ENCODE assay signal across 8 mouse cellular contexts in the genomic region with DNA sequence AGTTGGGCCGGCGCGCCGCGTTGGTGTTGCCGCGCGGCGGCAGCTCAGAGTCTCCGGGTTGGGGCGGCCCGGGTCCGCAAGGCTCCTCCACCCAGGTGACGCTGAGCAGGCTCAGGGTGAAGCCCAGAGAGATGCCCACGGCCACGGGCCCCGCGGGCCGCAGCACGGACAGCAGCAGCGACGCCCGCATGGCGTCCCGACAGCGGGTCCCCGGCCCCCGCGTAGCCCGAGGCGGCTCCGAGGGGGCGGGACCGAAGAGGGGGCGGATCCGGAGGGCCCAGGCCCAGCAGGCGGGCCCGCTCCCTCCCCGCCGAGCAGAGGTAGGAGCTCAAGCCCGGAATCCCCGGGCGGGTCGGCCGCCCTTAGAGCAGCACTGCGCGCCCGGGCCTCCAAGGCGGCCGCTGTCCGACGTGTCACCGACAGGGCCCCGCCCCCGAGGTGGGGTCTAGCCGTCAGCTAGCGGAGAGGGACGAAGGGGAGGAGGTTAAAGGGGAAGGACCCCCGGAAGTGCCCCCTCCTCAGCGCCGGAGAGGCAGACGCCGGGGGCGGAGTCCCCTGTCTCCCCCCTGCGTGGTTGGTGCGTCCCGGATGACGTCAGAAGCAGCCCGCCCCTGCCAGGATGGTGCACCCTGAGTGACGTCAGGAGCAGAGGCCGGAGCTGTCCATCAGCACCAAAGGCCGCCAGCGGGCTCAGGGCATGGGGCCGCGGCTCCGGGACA. TPM values are rescaled to one million over a fixed set of nuclear protein-coding genes. Genes with fewer than 3 reads are reported as not detected.
DNase-seq lines count a peak whose midpoint lies in the region; ATAC-seq and TF ChIP-seq lines count a peak whose summit lies in the region.

Gene Chpf (minus strand): TSS at position 392 of the 719 bp plus-strand sequence.
Gene Tmem198 (plus strand): TSS at position 617 of the 719 bp plus-strand sequence.

- no peak within 1 kb of the TSS for H3K27ac ChIP-seq in ES-E14 (ENCODE audit: insufficient read depth, low read depth, low read length, poor library complexity, severe bottlenecking)
- peak within 1 kb of the TSS; percentile 80 for H3K27ac ChIP-seq in forebrain, embryonic 14.5 days (ENCODE audit: low read depth, low read length)
- peak within 1 kb of the TSS; percentile 24; the same call in 1 of the 2 replicates for H3K27ac ChIP-seq in liver, embryonic 16.5 days (ENCODE audit: low read length)
- H3K27ac ChIP-seq in neural tube, embryonic 13.5 days (replicated peaks): peak within 1 kb of the TSS; percentile 86

- in situ Hi-C loops in ES-E14 (cut with MboI; ENCODE audit: low sequenced_read_pairs in 2 of 2, unreplicated experiment in 2 of 2): no loop called here

- WGBS in forebrain, embryonic 14.5 days: under 1% methylated on average over 71 of the region's 76 CpGs
- under 1% methylated on average over 71 of the region's 76 CpGs for WGBS in large intestine, adult 2 months
- WGBS in liver, embryonic 16.5 days (ENCODE audit: insufficient replicate concordance): under 1% methylated on average over 71 of the region's 76 CpGs
- WGBS in neural tube, embryonic 13.5 days: under 1% methylated on average over 60 of the region's 76 CpGs

- peaks cover 24% of the 10 kb centered on the region for H3K36me3 ChIP-seq in ES-E14 (ENCODE audit: control insufficient read depth, insufficient read depth, low read length, poor library complexity, severe bottlenecking)
- peaks cover 47% of the 10 kb centered on the region for H3K36me3 ChIP-seq in forebrain, embryonic 14.5 days (ENCODE audit: control insufficient read depth, insufficient read depth, low read length)
- H3K36me3 ChIP-seq in liver, embryonic 16.5 days (ENCODE audit: control insufficient read depth, insufficient read depth): no peaks in the 10 kb centered on the region
- peaks cover 48% of the 10 kb centered on the region for H3K36me3 ChIP-seq in neural tube, embryonic 13.5 days

- H3K4me1 ChIP-seq in ES-E14 (ENCODE audit: control insufficient read depth in 2 of 2, insufficient read depth in 2 of 2, low read length in 2 of 2, poor library complexity in 1 of 2): peaks cover 4 to 8% of the 10 kb centered on the region in 2 experiments; a peak in 2 of 4 replicates
- peaks cover 30% of the 10 kb centered on the region for H3K4me1 ChIP-seq in forebrain, embryonic 14.5 days (ENCODE audit: control insufficient read depth, insufficient read depth, low read length)
- H3K4me1 ChIP-seq in liver, embryonic 16.5 days (ENCODE audit: control insufficient read depth, low read depth, low read length): peaks cover 10% of the 10 kb centered on the region
- H3K4me1 ChIP-seq in neural tube, embryonic 13.5 days (replicated peaks): peaks cover 58% of the 10 kb centered on the region

- H3K4me2 ChIP-seq in forebrain, embryonic 14.5 days (ENCODE audit: low read length): peak within 1 kb of the TSS; percentile 89
- H3K4me2 ChIP-seq in liver, embryonic 16.5 days (ENCODE audit: low read depth, low read length): peak within 1 kb of the TSS; percentile 93
- peak within 1 kb of the TSS; percentile 80 for H3K4me2 ChIP-seq in neural tube, embryonic 13.5 days

- no peaks in the 10 kb centered on the region for H3K9me3 ChIP-seq in ES-E14 (ENCODE audit: control insufficient read depth, insufficient read depth, low read depth, low read length)
- H3K9me3 ChIP-seq in forebrain, embryonic 14.5 days (replicated peaks; ENCODE audit: control insufficient read depth, low read length): no peaks in the 10 kb centered on the region
- H3K9me3 ChIP-seq in liver, embryonic 16.5 days (replicated peaks; ENCODE audit: control insufficient read depth, low read length): no peaks in the 10 kb centered on the region
- no peaks in the 10 kb centered on the region for H3K9me3 ChIP-seq in neural tube, embryonic 13.5 days

- H3K27me3 ChIP-seq in forebrain, embryonic 14.5 days (replicated peaks; ENCODE audit: control insufficient read depth, insufficient read depth, low read length): no peaks in the 10 kb centered on the region; the same call in 1 of the 2 replicates
- peaks cover 72% of the 10 kb centered on the region for H3K27me3 ChIP-seq in liver, embryonic 16.5 days (ENCODE audit: control insufficient read depth, insufficient read depth, low read depth, low read length)
- peaks cover 30% of the 10 kb centered on the region for H3K27me3 ChIP-seq in neural tube, embryonic 13.5 days

- DNase-seq in ES-E14 (ENCODE audit: low read depth, low spot score): peak; percentile 94
- peak; percentile 98 for DNase-seq in cerebellum, adult 11 months
- DNase-seq in forebrain, embryonic 14.5 days (ENCODE audit: low spot score): peak; percentile 98
- peak; percentile 95 to 98 for DNase-seq in heart, postnatal 14 days
- peak; percentile 62 for DNase-seq in large intestine, adult 2 months (ENCODE audit: low read depth, low spot score)
- peak; percentile 89 for DNase-seq in telencephalon, adult 2 months (ENCODE audit: low read depth, low spot score)

- H3K4me3 ChIP-seq in ES-E14 (ENCODE audit: insufficient read depth in 1 of 2, low read depth in 1 of 2, low read length in 2 of 2, poor library complexity in 1 of 2, severe bottlenecking in 1 of 2): peak within 1 kb of the TSS; percentile 63 to 84
- H3K4me3 ChIP-seq in forebrain, embryonic 14.5 days (ENCODE audit: low read depth, low read length): peak within 1 kb of the TSS; percentile 85
- H3K4me3 ChIP-seq in liver, embryonic 16.5 days (ENCODE audit: low read depth, low read length): peak within 1 kb of the TSS; percentile 73
- H3K4me3 ChIP-seq in neural tube, embryonic 13.5 days: peak within 1 kb of the TSS; percentile 93

- ATAC-seq in forebrain, embryonic 14.5 days: peak; percentile 91
- peak; percentile 86 for ATAC-seq in liver, embryonic 16.5 days (ENCODE audit: low read depth)
- peak; percentile 89 for ATAC-seq in neural tube, embryonic 13.5 days (ENCODE audit: low read depth)

- H3K9ac ChIP-seq in ES-E14 (ENCODE audit: insufficient read depth, low read depth, low read length, poor library complexity, severe bottlenecking): peak within 1 kb of the TSS; percentile 83
- peak within 1 kb of the TSS; percentile 86 for H3K9ac ChIP-seq in forebrain, embryonic 14.5 days (ENCODE audit: low read length)
- H3K9ac ChIP-seq in liver, embryonic 16.5 days (ENCODE audit: low read depth, low read length): peak within 1 kb of the TSS; percentile 56
- H3K9ac ChIP-seq in neural tube, embryonic 13.5 days: peak within 1 kb of the TSS; percentile 92

- intact Hi-C loops in heart, postnatal 14 days (cut with DNase I): no loop called here

TF ChIP-seq in ES-E14, 5 proteins besides CTCF, POLR2A, EP300 and RAD21:
- TF ChIP-seq ZNF384 (IDR thresholded peaks at IDR 0.05; ENCODE audit: low read depth, low read length): no peak
- TF ChIP-seq HCFC1 (IDR thresholded peaks at IDR 0.05; ENCODE audit: borderline replicate concordance, insufficient read depth, low read length): no peak
- no peak for TF ChIP-seq MAFK (IDR thresholded peaks at IDR 0.05; ENCODE audit: insufficient read depth, low read depth, low read length)
- no peak for TF ChIP-seq CHD2 (IDR thresholded peaks at IDR 0.05; ENCODE audit: low read depth, low read length)
- no peak for TF ChIP-seq ZC3H11A (IDR thresholded peaks at IDR 0.05; ENCODE audit: borderline replicate concordance, low read depth, low read length)

RNA-seq across cellular contexts. Expression of gene Chpf, which starts in this region (rescaled TPM):
- 43.5 and 80.3 TPM in 2 replicates for total RNA-seq in ES-E14 (2012; rRNA removed)
- 21.6 and 24.2 TPM in 2 replicates for polyA plus RNA-seq in forebrain, embryonic 14.5 days (2014; fragmentation: Nextera tagmentation; extraction: Ambion mirVana)
- 10 to 100 TPM; 29.5 to 30.1 TPM for total RNA-seq in heart, postnatal 14 days (2021)
- polyA plus RNA-seq in large intestine, adult 2 months (2012; rRNA removed): 22.0 and 25.1 TPM in 2 replicates
- 2.6 and 3.1 TPM in 2 replicates for polyA plus RNA-seq in liver, embryonic 16.5 days (2015; fragmentation: Nextera tagmentation; extraction: Ambion mirVana)
- 39.1 and 41.0 TPM in 2 replicates for polyA plus RNA-seq in neural tube, embryonic 13.5 days (2015; fragmentation: Nextera tagmentation; extraction: Ambion mirVana)

RNA-seq across cellular contexts. Expression of gene Tmem198, which starts in this region (rescaled TPM):
- 1.6 TPM in 2 replicates for total RNA-seq in ES-E14 (2012; rRNA removed)
- polyA plus RNA-seq in forebrain, embryonic 14.5 days (2014; fragmentation: Nextera tagmentation; extraction: Ambion mirVana): 41.3 and 50.4 TPM in 2 replicates
- total RNA-seq in heart, postnatal 14 days (2021): under 1 TPM; 0.26 to 0.88 TPM
- polyA plus RNA-seq in large intestine, adult 2 months (2012; rRNA removed): 1.9 and 2.0 TPM in 2 replicates
- 0.06 and 0.07 TPM in 2 replicates for polyA plus RNA-seq in liver, embryonic 16.5 days (2015; fragmentation: Nextera tagmentation; extraction: Ambion mirVana)
- polyA plus RNA-seq in neural tube, embryonic 13.5 days (2015; fragmentation: Nextera tagmentation; extraction: Ambion mirVana): 37.2 and 40.9 TPM in 2 replicates

Comparison
In these comparisons a context has a peak if more than half of its experiments do, and no peak if none do; other contexts are left out.
1. RNA of gene Tmem198 (polyA plus RNA-seq): 41.3 to 50.4 TPM in forebrain, embryonic 14.5 days and 37.2 to 40.9 TPM in neural tube, embryonic 13.5 days; 1.9 to 2.0 TPM in large intestine, adult 2 months and 0.06 to 0.07 TPM in liver, embryonic 16.5 days; every median in the first group is over 10 times any median in the second.
2. Peak in every context shown above with its lines, with median percentiles within 50 percentile points of each other: DNase-seq, H3K4me3 ChIP-seq, H3K9ac ChIP-seq, ATAC-seq and H3K4me2 ChIP-seq.